Mouse (Mus musculus) CH12.LX (cell line): ENCODE results near the gene Impad1. TPM values are rescaled to one million over a fixed set of nuclear protein-coding genes. Genes with fewer than 3 reads are reported as not detected.

Experiments used
- DNase-seq: peaks from one replicate; pipeline ENCODE4 v3.0.0-alpha.2; 2013; ENCODE audit errors: extremely low read depth
- H3K27ac ChIP-seq: 2 replicates; pipeline ENCODE4 v1.5.1; 2012; ENCODE audit warnings: low read depth, mild to moderate bottlenecking, control low read depth, moderate library complexity; ENCODE audit not compliant: insufficient read depth
- H3K27me3 ChIP-seq: replicated peaks from 2 replicates; pipeline ENCODE3; 2012; ENCODE audit warnings: inconsistent platforms
- H3K36me3 ChIP-seq, 2 experiments: replicated peaks in 1 of 2; 2 replicates each; pipeline versions ENCODE3 to v1.6.1; 2012; ENCODE audit warnings: inconsistent platforms in 1 of 2, low read length in 1 of 2, mild to moderate bottlenecking in 1 of 2, mixed read lengths in 1 of 2, moderate library complexity in 1 of 2; ENCODE audit not compliant: control insufficient read depth in 1 of 2, insufficient read depth in 1 of 2
- H3K4me1 ChIP-seq, 2 experiments: 2 replicates each; pipeline ENCODE4 v1.6.1; 2012; ENCODE audit warnings: inconsistent platforms in 1 of 2, moderate library complexity in 1 of 2; ENCODE audit not compliant: insufficient read depth in 2 of 2, control insufficient read depth in 1 of 2
- H3K4me2 ChIP-seq: 2 replicates; pipeline ENCODE4 v1.6.1; 2012; ENCODE audit warnings: low read depth, mild to moderate bottlenecking, control low read depth; ENCODE audit not compliant: poor library complexity, insufficient read depth, severe bottlenecking
- H3K4me3 ChIP-seq, 3 experiments: fragments of 150-350 bp in 1 of 3; sonication (generic) in 1 of 3; replicated peaks in 1 of 3; 2 replicates each; pipeline versions ENCODE3 to v1.5.1; 2011 to 2012; ENCODE audit warnings: low read depth in 2 of 3, low read length in 2 of 3, mild to moderate bottlenecking in 2 of 3, moderate library complexity in 2 of 3, control low read depth in 1 of 3, improper control_type of control experiment in 1 of 3, inconsistent platforms in 1 of 3, mixed read lengths in 1 of 3; ENCODE audit not compliant: poor library complexity in 1 of 3
- H3K79me2 ChIP-seq: replicated peaks from 2 replicates; pipeline ENCODE4 v1.6.1; 2012; ENCODE audit warnings: mild to moderate bottlenecking, moderate library complexity; ENCODE audit not compliant: control insufficient read depth, poor library complexity, insufficient read depth, severe bottlenecking; ENCODE audit errors: extremely low read depth
- H3K9ac ChIP-seq: 2 replicates; pipeline ENCODE4 v1.6.1; 2012; ENCODE audit warnings: low read depth, mild to moderate bottlenecking, control low read depth, moderate library complexity; ENCODE audit not compliant: insufficient read depth
- H3K9me3 ChIP-seq: replicated peaks from 2 replicates; pipeline ENCODE3; 2012; ENCODE audit warnings: low read length, inconsistent platforms, mixed read lengths
- CHD1 ChIP-seq: IDR thresholded peaks from 2 replicates; pipeline ENCODE4 v1.6.1; 2012; ENCODE audit warnings: low read depth, low read length, improper control_type of control experiment, inconsistent platforms
- CHD2 ChIP-seq: IDR thresholded peaks from 2 replicates; pipeline ENCODE4 v1.6.1; 2011; ENCODE audit warnings: low read length, improper control_type of control experiment
- CTCF ChIP-seq, 2 experiments: IDR thresholded peaks in 1 of 2; conservative IDR thresholded peaks in 1 of 2; 2 replicates each; pipeline ENCODE4 v1.5.1; 2011 to 2012; ENCODE audit warnings: low read depth in 2 of 2, low read length in 2 of 2, improper control_type of control experiment in 1 of 2, inconsistent platforms in 1 of 2, mild to moderate bottlenecking in 1 of 2, moderate library complexity in 1 of 2
- E2F4 ChIP-seq: IDR thresholded peaks from 2 replicates; pipeline ENCODE4 v1.6.1; 2011; ENCODE audit warnings: low read depth, low read length, improper control_type of control experiment; ENCODE audit not compliant: insufficient replicate concordance
- ELF1 ChIP-seq: IDR thresholded peaks from 2 replicates; pipeline ENCODE4 v1.6.1; 2014; ENCODE audit warnings: low read depth, mild to moderate bottlenecking, inconsistent platforms, low read length, improper control_type of control experiment
- GABPA ChIP-seq: IDR thresholded peaks from 2 replicates; pipeline ENCODE4 v1.6.1; 2012; ENCODE audit warnings: low read depth, low read length, improper control_type of control experiment, inconsistent platforms; ENCODE audit not compliant: insufficient replicate concordance
- HCFC1 ChIP-seq: IDR thresholded peaks from 2 replicates; pipeline ENCODE4 v1.6.1; 2012; ENCODE audit warnings: low read depth, mild to moderate bottlenecking, inconsistent platforms, low read length, improper control_type of control experiment
- JUN ChIP-seq: IDR thresholded peaks from 2 replicates; pipeline ENCODE4 v1.6.1; 2011; ENCODE audit warnings: low read depth, mild to moderate bottlenecking, low read length, improper control_type of control experiment, moderate library complexity; ENCODE audit not compliant: insufficient read depth
- MAFK ChIP-seq: IDR thresholded peaks from 2 replicates; pipeline ENCODE4 v1.6.1; 2011; ENCODE audit warnings: low read length, improper control_type of control experiment; ENCODE audit not compliant: insufficient replicate concordance
- MXI1 ChIP-seq: IDR thresholded peaks from 2 replicates; pipeline ENCODE4 v1.6.1; 2011; ENCODE audit warnings: mild to moderate bottlenecking, low read depth, low read length, improper control_type of control experiment
- NELFE ChIP-seq: IDR thresholded peaks from 2 replicates; pipeline ENCODE4 v1.6.1; 2011; ENCODE audit warnings: low read depth, low read length, improper control_type of control experiment
- NRF1 ChIP-seq: IDR thresholded peaks from 2 replicates; pipeline ENCODE4 v1.6.1; 2014; ENCODE audit warnings: low read depth, mild to moderate bottlenecking, inconsistent platforms, low read length, improper control_type of control experiment, moderate library complexity
- POLR2A ChIP-seq: IDR thresholded peaks from 2 replicates; pipeline ENCODE4 v1.6.1; 2011; ENCODE audit warnings: low read depth, mild to moderate bottlenecking, improper control_type of control experiment, low read length
- POLR2AphosphoS2 ChIP-seq: IDR thresholded peaks from 2 replicates; pipeline ENCODE4 v1.6.1; 2011; ENCODE audit warnings: low read depth, low read length, improper control_type of control experiment
- RAD21 ChIP-seq: IDR thresholded peaks from 2 replicates; pipeline ENCODE4 v1.6.1; 2011; ENCODE audit warnings: low read depth, mild to moderate bottlenecking, low read length, improper control_type of control experiment, moderate library complexity
- RCOR1 ChIP-seq: conservative IDR thresholded peaks from 2 replicates; pipeline ENCODE4 v1.6.1; 2012; ENCODE audit warnings: low read depth, mild to moderate bottlenecking, inconsistent platforms, low read length, improper control_type of control experiment
- SIN3A ChIP-seq: IDR thresholded peaks from 2 replicates; pipeline ENCODE4 v1.6.1; 2012; ENCODE audit warnings: low read length, improper control_type of control experiment, inconsistent platforms
- SMC3 ChIP-seq: IDR thresholded peaks from 2 replicates; pipeline ENCODE4 v1.6.1; 2011; ENCODE audit warnings: low read depth, low read length, improper control_type of control experiment
- UBTF ChIP-seq: IDR thresholded peaks from 2 replicates; pipeline ENCODE4 v1.6.1; 2012; ENCODE audit warnings: low read depth, mild to moderate bottlenecking, inconsistent platforms, low read length, improper control_type of control experiment, moderate library complexity
- USF1 ChIP-seq: IDR thresholded peaks from 2 replicates; pipeline ENCODE4 v1.6.1; 2014; ENCODE audit warnings: low read depth, mild to moderate bottlenecking, inconsistent platforms, low read length, improper control_type of control experiment
- USF2 ChIP-seq: conservative IDR thresholded peaks from 2 replicates; pipeline ENCODE4 v1.6.1; 2011; ENCODE audit warnings: low read depth, low read length, improper control_type of control experiment
- ZC3H11A ChIP-seq: IDR thresholded peaks from 2 replicates; pipeline ENCODE4 v1.6.1; 2012; ENCODE audit warnings: low read depth, mild to moderate bottlenecking, inconsistent platforms, low read length, improper control_type of control experiment
- ZKSCAN1 ChIP-seq: IDR thresholded peaks from 2 replicates; pipeline ENCODE4 v1.6.1; 2012; ENCODE audit warnings: low read depth, inconsistent platforms, low read length, improper control_type of control experiment, borderline replicate concordance
- dilution Hi-C: fragments of 300-500 bp; cut with MboI; formaldehyde crosslinking; loops from 2 replicates; pipeline ENCODE4 v1.14.3; 2020; ENCODE audit warnings: low sequenced_read_pairs; ENCODE audit not compliant: extremely low pct_unique_long_range_greater_than_20kb, extremely low pct_ligation_motif_present
- in situ Hi-C: fragments of 300-500 bp; cut with MboI; formaldehyde crosslinking; loops from 3 replicates; pipeline ENCODE4 v1.14.3; 2019; ENCODE audit warnings: low sequenced_read_pairs, low pct_ligation_motif_present, low pct_unique_long_range_greater_than_20kb, mixed read lengths
- polyA plus RNA-seq: library from polyadenylated mRNA; unstranded; fragments of >175 nt; gene quantifications from 2 replicates; pipeline ENCODE4 v1.2.1, GENCODE M21; 2012; ENCODE audit warnings: low read depth; ENCODE audit not compliant: insufficient read length
- total RNA-seq, 2 experiments: library from RNA; depleted of rRNA; stranded (reverse); fragments of 300-350 nt in 1 of 2; fragments of >200 nt in 1 of 2; gene quantifications; 2 replicates each; pipeline ENCODE4 v1.2.3; 2012 to 2014

Gene Impad1
- total and polyA plus RNA-seq, 3 experiments, result 16.3 to 38.4 (median 19.3) TPM

- dilution Hi-C loops, result no loop called here
- Histone ChIP-seq H3K9me3 (no peaks in the 10 kb centered on the region), H3K9ac (no peak overlapping the region), H3K4me3 (no peak overlapping the region), H3K27me3 (no peaks in the 10 kb centered on the region), H3K27ac (no peak overlapping the region), H3K4me1 (peaks cover 0 to 6% of the 10 kb centered on the region in 2 experiments; a peak in 1 of 4 replicates), H3K79me2 (no peaks in the 10 kb centered on the region), H3K4me2 (no peak overlapping the region), H3K36me3 (no peaks in the 10 kb centered on the region)
- TF ChIP-seq ZKSCAN1 (no peak), CTCF (conservative IDR thresholded peaks at IDR 0.05 in 1 of 2, IDR thresholded peaks at IDR 0.05 in 1 of 2; ENCODE audit: low read depth in 2 of 2, low read length in 2 of 2) (no peak), NRF1 (no peak), CHD2 (no peak), NELFE (no peak)
- DNase-seq, result no peak
- in situ Hi-C loops, result loop anchor here (25.0 kb wide), 2 partner anchors 587 to 762 kb away; partner anchors contain the start of gene Gm11808
These were observed 69.3 kb downstream of the Impad1 start for GRCm38 (mm10) chr4:4723821-4724220.

- dilution Hi-C loops (no loop called here), in situ Hi-C loops (loop anchor here (25.0 kb wide), 2 partner anchors 585 to 760 kb away; partner anchors contain the start of gene Gm11808)
- peak; percentile 31 for DNase-seq
- H3K27me3 ChIP-seq, result no peaks in the 10 kb centered on the region
- H3K4me1 ChIP-seq, result peaks cover 0 to 6% of the 10 kb centered on the region in 2 experiments; a peak in 1 of 4 replicates
- H3K9ac ChIP-seq, result no peak overlapping the region
- no peaks in the 10 kb centered on the region for H3K36me3 ChIP-seq
- H3K27ac ChIP-seq, result no peak overlapping the region
- H3K9me3 ChIP-seq, result no peaks in the 10 kb centered on the region
- H3K79me2 ChIP-seq, result no peaks in the 10 kb centered on the region
- H3K4me3 ChIP-seq, result no peak overlapping the region
- no peak overlapping the region for H3K4me2 ChIP-seq
- TF ChIP-seq MAFK (no peak), E2F4 (no peak), ELF1 (no peak), SIN3A (no peak), JUN (no peak), USF1 (no peak), ZC3H11A (no peak), POLR2A (no peak), HCFC1 (no peak), MXI1 (no peak), RAD21 (peak; percentile 66), CHD1 (no peak), GABPA (no peak), CTCF (conservative IDR thresholded peaks at IDR 0.05 in 1 of 2, IDR thresholded peaks at IDR 0.05 in 1 of 2; ENCODE audit: low read depth in 2 of 2, low read length in 2 of 2) (peak; percentile 9 to 62; a peak in 2 of 4 replicates), RCOR1 (no peak), SMC3 (peak; percentile 36), UBTF (no peak), ZKSCAN1 (no peak), POLR2AphosphoS2 (no peak), USF2 (no peak)
- TF ChIP-seq, all 38 proteins: peak for 3
These were observed 71.1 kb downstream of the Impad1 start for GRCm38 (mm10) chr4:4722081-4722480.
